Mouse (Mus musculus): ENCODE measurements around the gene Eda2r. TPM values are rescaled to one million over a fixed set of nuclear protein-coding genes. Genes with fewer than 3 reads are reported as not detected.

Eda2r gene
- polyA plus RNA-seq (2017; shearing (Covaris generic)), result not detected

DNA sequence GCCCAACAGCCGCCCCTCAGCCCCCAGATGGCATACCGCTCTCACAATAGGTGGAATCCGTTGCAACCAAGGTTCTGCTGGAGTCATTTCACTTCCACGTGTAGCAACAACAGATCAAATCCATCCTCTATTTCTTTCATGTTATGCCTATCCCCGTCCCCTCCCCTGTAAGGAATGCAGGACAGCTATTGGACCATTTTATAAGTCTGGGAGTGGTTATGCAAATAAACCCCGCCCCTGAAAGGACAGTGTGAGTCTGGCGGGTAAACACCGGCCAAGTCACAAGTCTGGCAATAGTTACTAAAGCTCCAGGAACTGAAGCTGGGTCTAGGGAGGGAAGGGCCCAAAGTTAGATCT, at the start of gene Eda2r:
Gene Eda2r (minus strand): TSS at position 152 of the 357 bp plus-strand sequence.
- ATAC-seq, result no peak

DNA sequence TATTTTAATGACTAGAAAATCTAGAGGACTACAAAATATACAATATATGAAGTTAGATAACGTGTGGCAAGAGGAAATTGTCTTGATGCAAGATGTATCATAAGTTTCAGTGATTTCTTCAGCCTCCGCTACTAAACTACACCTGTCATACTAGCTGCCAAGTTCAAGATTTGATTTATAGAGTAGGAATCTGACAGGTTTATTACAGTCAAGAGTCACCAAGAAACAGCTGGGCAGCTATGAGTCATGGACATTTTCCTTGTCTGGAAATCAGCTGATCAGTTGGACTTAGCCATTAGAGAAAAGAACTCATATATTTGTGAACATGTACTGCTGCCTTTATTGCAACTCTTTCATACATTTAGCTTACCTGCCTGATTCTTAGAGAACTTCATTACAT, 20.9 kb upstream of the Eda2r start:
- ATAC-seq, result no peak

DNA sequence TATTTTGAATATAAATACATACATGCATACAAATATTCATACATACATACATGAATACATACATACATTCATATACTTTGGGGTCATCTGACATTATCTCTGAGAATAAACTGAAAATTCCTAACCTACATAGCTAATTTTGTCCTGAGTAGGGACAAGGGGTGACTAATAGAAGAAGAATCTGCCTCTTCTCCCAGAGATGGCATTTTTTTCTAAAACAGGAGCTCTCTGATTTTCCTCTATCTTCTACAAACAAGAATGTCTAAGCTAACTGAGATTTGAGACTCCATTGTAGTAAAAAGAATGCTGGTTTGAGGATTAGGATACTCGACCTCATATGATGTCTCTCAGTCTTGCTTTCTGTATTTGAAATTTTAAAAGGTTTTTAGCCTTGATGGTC, 1.1 kb upstream of the Eda2r start:
- no peak for ATAC-seq

DNA sequence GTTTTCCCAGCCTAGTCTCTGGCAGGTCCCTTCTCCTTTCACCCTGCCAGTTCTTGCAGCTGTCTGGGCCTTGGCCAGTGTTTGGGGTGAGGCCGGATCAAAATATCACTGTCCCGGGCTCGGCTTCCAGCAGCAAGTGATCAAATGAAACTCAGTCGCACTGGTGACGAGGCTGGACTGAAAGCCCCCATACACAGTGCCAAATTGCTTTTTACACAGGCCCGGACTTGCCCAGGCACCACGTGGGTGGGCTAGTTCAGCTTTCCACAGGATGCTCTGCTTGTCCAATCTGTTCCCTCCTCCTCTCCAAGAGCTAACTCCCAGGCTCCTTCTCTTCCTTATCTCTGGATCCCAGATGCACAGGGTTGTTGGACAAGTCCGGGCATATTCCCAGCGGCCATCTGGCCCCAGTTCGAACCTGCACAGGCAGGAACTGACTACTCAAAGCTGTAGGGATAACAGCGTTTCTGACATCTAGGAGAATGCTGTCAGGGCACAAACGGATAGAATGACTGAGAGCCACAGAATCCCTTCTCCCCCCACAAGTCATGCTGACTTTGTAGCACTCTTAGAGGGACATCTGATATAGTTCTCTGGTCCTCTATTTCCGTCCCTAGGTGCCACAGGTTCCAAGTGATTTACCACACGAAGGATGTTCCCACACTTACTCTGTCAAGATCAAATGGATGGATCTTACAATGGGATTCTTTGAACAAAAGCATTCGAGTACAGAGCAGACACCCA, 523 bp downstream of the Eda2r start:
- ATAC-seq, result no peak

DNA sequence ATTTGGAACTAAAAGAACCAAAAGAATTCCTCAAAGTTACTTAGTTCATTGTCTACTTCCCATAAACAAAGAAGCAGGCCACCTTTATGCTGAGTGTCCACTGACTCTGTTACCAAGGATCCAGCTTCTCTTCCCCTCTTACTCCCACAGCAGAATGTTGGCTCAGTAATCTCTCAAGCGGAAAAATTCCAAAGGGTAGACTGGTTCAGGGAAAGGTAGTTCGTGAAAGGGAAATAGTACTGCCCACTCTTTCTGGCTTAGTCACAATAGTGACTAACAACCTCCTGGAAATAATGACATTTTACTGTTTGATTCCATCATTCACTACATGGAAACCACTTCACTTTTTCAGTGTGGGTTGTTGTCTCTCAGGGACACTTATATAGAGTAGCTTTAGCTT, 4.2 kb downstream of the Eda2r start:
- no peak for ATAC-seq

DNA sequence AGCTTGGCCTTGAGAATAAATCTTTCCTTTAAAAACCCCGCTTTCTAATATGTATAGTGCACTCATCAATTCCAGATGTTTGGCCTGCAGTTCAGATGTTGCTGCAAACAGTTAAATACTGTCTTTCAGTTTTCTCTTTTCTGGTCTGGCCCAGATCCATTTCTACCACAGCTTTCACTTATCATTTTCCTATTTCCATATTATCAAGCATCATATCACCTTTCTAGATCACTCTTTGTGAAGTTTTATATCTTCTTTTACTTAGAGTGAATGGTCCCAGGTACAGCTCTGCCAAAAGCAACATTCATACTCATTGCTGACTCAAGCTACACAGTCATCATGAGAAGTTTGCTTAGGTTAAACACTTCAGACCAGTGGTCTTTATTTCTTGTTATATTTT, 7.8 kb downstream of the Eda2r start:
- ATAC-seq, result no peak

DNA sequence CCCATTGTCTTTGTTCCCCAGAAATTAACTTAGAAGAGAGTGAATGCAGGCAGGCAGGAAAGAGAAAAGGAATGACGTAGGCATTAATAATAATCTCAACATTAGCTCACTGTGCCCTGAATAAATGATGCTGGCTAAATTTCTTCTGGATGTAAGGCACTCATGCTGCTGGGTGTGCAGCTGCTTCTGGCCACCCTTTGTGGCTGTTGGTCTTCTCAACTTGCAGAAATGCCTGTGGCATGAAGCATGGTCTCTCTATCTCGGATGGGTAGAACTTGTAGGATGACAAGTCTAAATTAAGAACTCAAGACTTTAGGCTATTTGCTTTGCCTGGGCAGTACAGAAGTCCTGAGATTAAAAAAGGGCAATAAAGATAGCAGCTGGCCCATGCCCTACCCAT, 8.3 kb downstream of the Eda2r start:
- no peak for ATAC-seq

DNA sequence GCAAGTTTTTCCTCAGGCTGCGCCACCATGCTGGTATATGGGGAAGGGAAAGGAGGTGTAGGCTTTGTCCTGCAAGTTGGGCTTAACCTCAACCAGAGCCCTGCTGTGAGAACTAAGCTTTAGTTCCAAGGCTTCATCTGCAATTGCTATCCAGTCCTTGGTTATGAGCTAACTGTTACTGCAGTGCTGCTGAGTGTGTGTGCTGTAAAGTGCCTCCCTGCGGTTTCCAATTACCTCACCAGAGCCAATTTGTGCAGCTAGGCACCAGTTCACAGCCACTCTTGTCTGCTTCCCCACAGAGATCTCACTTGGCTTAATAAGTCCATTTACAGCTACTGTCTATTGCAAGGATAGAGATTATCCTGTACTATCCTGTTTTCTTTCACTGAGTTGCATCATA, 16.1 kb downstream of the Eda2r start:
- no peak for ATAC-seq

DNA sequence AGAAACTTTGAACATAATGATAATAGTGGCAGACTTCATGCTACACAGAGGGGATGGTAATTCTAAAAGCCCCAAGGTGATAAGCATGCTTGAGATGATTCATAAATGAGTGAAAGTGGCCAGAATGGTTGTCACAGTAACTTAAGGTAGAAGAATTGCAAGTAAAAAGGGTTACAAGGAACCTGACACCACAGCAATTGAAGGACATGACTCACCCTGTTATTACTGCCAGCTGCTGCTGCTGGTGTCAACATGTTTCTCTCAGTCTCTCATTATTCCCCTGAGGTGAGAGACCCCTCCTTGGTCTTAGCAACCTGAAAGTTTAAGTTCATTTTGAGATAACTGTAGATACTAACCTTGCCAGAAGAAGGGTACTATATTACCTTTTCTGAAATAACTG, 49.1 kb downstream of the Eda2r start:
- no peak for ATAC-seq

All from activated CD4-positive, CD25-positive, alpha-beta regulatory T cell, adult 4 months (primary cell).